ENCODE assay signal across 8 mouse cellular contexts in the genomic region with DNA sequence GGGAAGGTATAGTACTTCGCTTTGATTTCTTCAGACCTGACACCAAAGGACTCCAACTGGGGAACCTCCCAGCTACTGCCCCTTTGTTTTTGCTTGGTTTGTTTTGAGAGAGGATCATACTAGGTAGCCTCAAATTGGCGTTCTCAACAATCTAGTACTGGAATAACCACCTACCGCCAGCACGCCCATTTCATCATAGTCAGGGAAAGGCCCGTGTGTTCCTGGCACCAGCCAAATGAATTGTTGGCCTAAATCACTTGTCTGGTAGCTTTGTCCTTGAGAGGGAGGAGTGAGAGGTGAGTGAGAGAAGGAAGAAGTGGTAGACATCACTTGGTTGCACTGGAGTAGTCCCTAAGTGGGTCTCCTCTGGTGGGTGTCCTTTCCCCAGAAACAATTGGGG. TPM values are rescaled to one million over a fixed set of nuclear protein-coding genes. Genes with fewer than 3 reads are reported as not detected.
A peak's percentile ranks its signal among the peaks of the same experiment; 100 is the strongest.
DNase-seq lines count a peak whose midpoint lies in the region; ATAC-seq lines count a peak whose summit lies in the region.

No protein-coding gene starts in this region.

- H3K4me3 ChIP-seq in forebrain, embryonic 15.5 days: peak overlapping the region; percentile 50
- peak overlapping the region; percentile 58 for H3K4me3 ChIP-seq in liver, embryonic 13.5 days (replicated peaks)

- no peak overlapping the region for H3K27ac ChIP-seq in forebrain, embryonic 15.5 days (replicated peaks)
- no peak overlapping the region for H3K27ac ChIP-seq in liver, embryonic 13.5 days

- H3K27me3 ChIP-seq in forebrain, embryonic 15.5 days: no peaks in the 10 kb centered on the region
- peaks cover 4% of the 10 kb centered on the region; the same call in 1 of the 2 replicates for H3K27me3 ChIP-seq in liver, embryonic 13.5 days

- no peak overlapping the region for H3K9ac ChIP-seq in forebrain, embryonic 15.5 days (replicated peaks)
- no peak overlapping the region for H3K9ac ChIP-seq in liver, embryonic 13.5 days

- ATAC-seq in forebrain, embryonic 15.5 days (replicated peaks): no peak
- no peak for ATAC-seq in liver, embryonic 13.5 days (ENCODE audit: low read depth)
- no peak for ATAC-seq in activated CD4-positive, CD25-positive, alpha-beta regulatory T cell, adult 4 months

- peak; percentile 10 for DNase-seq in adrenal gland, postnatal 10 days
- no peak for DNase-seq in adrenal gland, postnatal 36 days
- peak; percentile 32 for DNase-seq in A20 (ENCODE audit: low read depth, low spot score)
- no peak for DNase-seq in liver, embryonic 13.5 days
- no peak for DNase-seq in spleen, postnatal 4 days (ENCODE audit: low spot score in 2 of 2)
- no peak for DNase-seq in gastrocnemius, adult 8-10 months (ENCODE audit: low spot score in 2 of 2)

- no peaks in the 10 kb centered on the region for H3K36me3 ChIP-seq in forebrain, embryonic 15.5 days
- H3K36me3 ChIP-seq in liver, embryonic 13.5 days: no peaks in the 10 kb centered on the region

- 27% methylated on average over 5 of the region's 5 CpGs for WGBS in forebrain, embryonic 15.5 days
- WGBS in liver, embryonic 13.5 days (ENCODE audit: insufficient replicate concordance): 29% methylated on average over 5 of the region's 5 CpGs

- peak overlapping the region; percentile 60 for H3K4me2 ChIP-seq in forebrain, embryonic 15.5 days (replicated peaks)
- H3K4me2 ChIP-seq in liver, embryonic 13.5 days: peak overlapping the region; percentile 70

- no peaks in the 10 kb centered on the region for H3K9me3 ChIP-seq in forebrain, embryonic 15.5 days
- no peaks in the 10 kb centered on the region for H3K9me3 ChIP-seq in liver, embryonic 13.5 days (replicated peaks)

- no peaks in the 10 kb centered on the region for H3K4me1 ChIP-seq in forebrain, embryonic 15.5 days
- no peaks in the 10 kb centered on the region for H3K4me1 ChIP-seq in liver, embryonic 13.5 days (replicated peaks)

RNA-seq across cellular contexts. Expression of a gene that starts 0.6 kb away (rescaled TPM):
- 10 to 100 TPM; 56.4 to 61.6 TPM for total RNA-seq in adrenal gland, postnatal 10 days (2021)
- total RNA-seq in adrenal gland, postnatal 36 days (2021): 10 to 100 TPM; 64.9 to 66.9 TPM
- polyA plus RNA-seq in forebrain, embryonic 15.5 days (2015; fragmentation: Nextera tagmentation; extraction: Ambion mirVana): 38.6 and 39.3 TPM in 2 replicates
- 10.8 and 13.0 TPM in 2 replicates for polyA plus RNA-seq in liver, embryonic 13.5 days (2015; fragmentation: Nextera tagmentation; extraction: Ambion mirVana)
- 1 to 10 TPM; 1.6 to 3.3 TPM for polyA plus RNA-seq in activated CD4-positive, CD25-positive, alpha-beta regulatory T cell, adult 4 months (2017; shearing (Covaris generic))
- total RNA-seq in gastrocnemius, adult 8-10 months (2022): 10 to 100 TPM in 3 of 4 experiments, 1 to 10 TPM in 1; 8.6 to 14.2 (median 12.3) TPM

Comparison
In these comparisons a context has a peak if more than half of its experiments do, and no peak if none do; other contexts are left out.
1. DNase-seq: peak in adrenal gland, postnatal 10 days (single experiment) and A20 (single experiment); none in adrenal gland, postnatal 36 days (0 of 2), liver, embryonic 13.5 days (single experiment), spleen, postnatal 4 days (0 of 2) and gastrocnemius, adult 8-10 months (0 of 2).